Mouse (Mus musculus): ENCODE data around the gene Fgf12. TPM values are rescaled to one million over a fixed set of nuclear protein-coding genes. Genes with fewer than 3 reads are reported as not detected.

Gene Fgf12
- polyA plus RNA-seq, 1 experiment from 2014 or later, result 4.4 TPM

DNA sequence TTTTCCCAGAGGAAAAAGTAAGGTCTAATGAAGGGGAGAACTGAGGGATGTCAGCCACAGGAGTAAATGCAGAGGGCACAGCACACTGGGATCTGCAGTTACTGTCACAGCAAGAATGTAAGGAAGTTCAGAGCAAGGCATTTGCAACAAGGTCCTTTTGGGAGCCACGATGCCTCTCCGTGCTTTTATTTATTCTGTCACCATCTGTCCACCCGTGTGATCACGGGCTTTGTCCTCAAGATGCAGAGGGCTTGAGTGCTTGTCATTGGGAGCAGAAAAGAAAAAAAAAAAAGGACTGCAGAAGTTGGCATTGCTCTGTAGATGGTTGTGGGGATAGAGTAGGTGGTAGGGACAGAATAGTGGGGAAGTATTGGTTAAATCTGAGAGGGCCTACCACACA, 52.5 kb downstream of the Fgf12 start:
- Histone ChIP-seq H3K4me2 (replicated peaks; ENCODE audit: low read depth, low read length) (no peak overlapping the region), H3K9me3 (ENCODE audit: control insufficient read depth, low read depth, low read length) (no peaks in the 10 kb centered on the region), H3K36me3 (ENCODE audit: control insufficient read depth, insufficient read depth, low read length) (no peaks in the 10 kb centered on the region), H3K9ac (replicated peaks; ENCODE audit: low read depth, low read length) (no peak overlapping the region), H3K27ac (ENCODE audit: low read length) (no peak overlapping the region), H3K4me1 (ENCODE audit: control insufficient read depth, insufficient read depth, low read length) (no peaks in the 10 kb centered on the region), H3K27me3 (ENCODE audit: control insufficient read depth, insufficient read depth, low read length) (no peaks in the 10 kb centered on the region), H3K4me3 (ENCODE audit: low read depth, low read length) (no peak overlapping the region)
- 69% methylated on average over 4 of the region's 4 CpGs for WGBS
- no peak for ATAC-seq (ENCODE audit: insufficient number of reproducible peaks, insufficient read depth, low FRiP score, low read depth)

DNA sequence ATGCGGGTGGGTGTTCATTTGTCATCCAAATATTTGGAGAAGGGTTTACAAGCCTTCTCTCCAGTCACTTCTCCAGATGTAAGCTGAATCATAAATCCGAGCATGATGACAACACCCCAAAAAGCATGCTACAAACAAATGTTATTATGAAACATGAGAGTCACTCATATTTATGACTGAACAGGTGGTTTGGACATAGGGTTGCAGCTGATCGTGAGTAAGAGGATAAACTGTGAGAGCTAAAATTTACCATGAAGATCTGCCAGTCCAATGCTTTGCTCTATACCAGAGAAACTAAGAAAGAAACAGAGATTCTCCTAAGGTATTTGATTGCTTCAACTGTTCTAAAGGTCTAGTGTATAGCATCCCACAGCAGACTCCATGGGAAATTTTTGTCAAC, 56.0 kb downstream of the Fgf12 start:
- H3K27ac ChIP-seq (ENCODE audit: low read length), result no peak overlapping the region
- no peaks in the 10 kb centered on the region for H3K4me1 ChIP-seq (ENCODE audit: control insufficient read depth, insufficient read depth, low read length)
- no peaks in the 10 kb centered on the region for H3K36me3 ChIP-seq (ENCODE audit: control insufficient read depth, insufficient read depth, low read length)
- no peak overlapping the region for H3K4me3 ChIP-seq (ENCODE audit: low read depth, low read length)
- WGBS, result 57% methylated on average over 3 of the region's 3 CpGs
- no peaks in the 10 kb centered on the region for H3K27me3 ChIP-seq (ENCODE audit: control insufficient read depth, insufficient read depth, low read length)
- no peak for ATAC-seq (ENCODE audit: insufficient number of reproducible peaks, insufficient read depth, low FRiP score, low read depth)
- no peak overlapping the region for H3K4me2 ChIP-seq (replicated peaks; ENCODE audit: low read depth, low read length)
- H3K9me3 ChIP-seq (ENCODE audit: control insufficient read depth, low read depth, low read length), result no peaks in the 10 kb centered on the region
- no peak overlapping the region for H3K9ac ChIP-seq (replicated peaks; ENCODE audit: low read depth, low read length)

- H3K4me2 ChIP-seq (replicated peaks; ENCODE audit: low read depth, low read length), result no peak overlapping the region; the same call in 1 of the 2 replicates
- ATAC-seq (ENCODE audit: insufficient number of reproducible peaks, insufficient read depth, low FRiP score, low read depth), result no peak
- no peak overlapping the region for H3K4me3 ChIP-seq (ENCODE audit: low read depth, low read length)
- H3K27me3 ChIP-seq (ENCODE audit: control insufficient read depth, insufficient read depth, low read length), result no peaks in the 10 kb centered on the region
- no peaks in the 10 kb centered on the region for H3K9me3 ChIP-seq (ENCODE audit: control insufficient read depth, low read depth, low read length)
- H3K9ac ChIP-seq (replicated peaks; ENCODE audit: low read depth, low read length), result no peak overlapping the region
- H3K4me1 ChIP-seq (ENCODE audit: control insufficient read depth, insufficient read depth, low read length), result no peaks in the 10 kb centered on the region
- no peaks in the 10 kb centered on the region for H3K36me3 ChIP-seq (ENCODE audit: control insufficient read depth, insufficient read depth, low read length)
- H3K27ac ChIP-seq (ENCODE audit: low read length), result no peak overlapping the region
- 50% methylated on average over 15 of the region's 15 CpGs for WGBS
Observed at GRCm38 (mm10) chr16:28694113-28694899, 58.6 kb downstream of the Fgf12 start.

GRCm38 (mm10) chr16:28688861-28689385, 63.9 kb downstream of the Fgf12 start:
- H3K27me3 ChIP-seq (ENCODE audit: control insufficient read depth, insufficient read depth, low read length), result no peaks in the 10 kb centered on the region
- no peak overlapping the region for H3K4me2 ChIP-seq (replicated peaks; ENCODE audit: low read depth, low read length)
- no peaks in the 10 kb centered on the region for H3K36me3 ChIP-seq (ENCODE audit: control insufficient read depth, insufficient read depth, low read length)
- no peaks in the 10 kb centered on the region for H3K4me1 ChIP-seq (ENCODE audit: control insufficient read depth, insufficient read depth, low read length)
- WGBS, result 86% methylated on average over 9 of the region's 9 CpGs
- H3K27ac ChIP-seq (ENCODE audit: low read length), result no peak overlapping the region
- H3K9ac ChIP-seq (replicated peaks; ENCODE audit: low read depth, low read length), result no peak overlapping the region
- no peak overlapping the region for H3K4me3 ChIP-seq (ENCODE audit: low read depth, low read length)
- H3K9me3 ChIP-seq (ENCODE audit: control insufficient read depth, low read depth, low read length), result no peaks in the 10 kb centered on the region
- ATAC-seq (ENCODE audit: insufficient number of reproducible peaks, insufficient read depth, low FRiP score, low read depth), result no peak

DNA sequence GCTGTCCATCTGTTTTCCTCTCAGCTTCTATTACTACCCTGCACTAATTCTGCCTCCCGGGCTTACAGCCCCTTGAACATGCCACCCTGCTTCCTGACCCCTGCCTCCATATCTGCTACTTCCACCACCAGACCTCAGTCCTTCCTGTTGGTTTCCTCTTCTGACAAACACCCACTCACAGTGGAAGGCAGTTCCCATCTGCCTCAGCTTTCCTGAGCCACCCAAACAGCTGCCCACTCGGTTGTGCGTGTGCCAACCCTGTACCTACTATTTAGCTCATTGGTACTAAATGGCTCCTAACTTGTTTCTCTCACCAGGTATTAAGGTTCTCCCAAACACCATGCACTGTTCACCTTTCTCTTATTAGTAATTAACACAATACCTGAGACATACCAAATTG, 71.2 kb downstream of the Fgf12 start:
- no peaks in the 10 kb centered on the region for H3K27me3 ChIP-seq (ENCODE audit: control insufficient read depth, insufficient read depth, low read length)
- no peak overlapping the region for H3K27ac ChIP-seq (ENCODE audit: low read length)
- H3K9me3 ChIP-seq (ENCODE audit: control insufficient read depth, low read depth, low read length), result no peaks in the 10 kb centered on the region
- no peak for ATAC-seq (ENCODE audit: insufficient number of reproducible peaks, insufficient read depth, low FRiP score, low read depth)
- no peaks in the 10 kb centered on the region for H3K4me1 ChIP-seq (ENCODE audit: control insufficient read depth, insufficient read depth, low read length)
- no peak overlapping the region for H3K9ac ChIP-seq (replicated peaks; ENCODE audit: low read depth, low read length)
- 84% methylated on average over 3 of the region's 3 CpGs for WGBS
- H3K4me3 ChIP-seq (ENCODE audit: low read depth, low read length), result no peak overlapping the region
- H3K4me2 ChIP-seq (replicated peaks; ENCODE audit: low read depth, low read length), result no peak overlapping the region
- H3K36me3 ChIP-seq (ENCODE audit: control insufficient read depth, insufficient read depth, low read length), result no peaks in the 10 kb centered on the region

GRCm38 (mm10) chr16:28668815-28669347, 84.0 kb downstream of the Fgf12 start:
- 80% methylated on average over 5 of the region's 5 CpGs for WGBS
- no peak overlapping the region for H3K9ac ChIP-seq (replicated peaks; ENCODE audit: low read depth, low read length)
- no peak overlapping the region for H3K4me3 ChIP-seq (ENCODE audit: low read depth, low read length)
- H3K27ac ChIP-seq (ENCODE audit: low read length), result no peak overlapping the region
- no peaks in the 10 kb centered on the region for H3K4me1 ChIP-seq (ENCODE audit: control insufficient read depth, insufficient read depth, low read length)
- no peak for ATAC-seq (ENCODE audit: insufficient number of reproducible peaks, insufficient read depth, low FRiP score, low read depth)
- H3K27me3 ChIP-seq (ENCODE audit: control insufficient read depth, insufficient read depth, low read length), result no peaks in the 10 kb centered on the region
- H3K4me2 ChIP-seq (replicated peaks; ENCODE audit: low read depth, low read length), result no peak overlapping the region
- H3K36me3 ChIP-seq (ENCODE audit: control insufficient read depth, insufficient read depth, low read length), result no peaks in the 10 kb centered on the region
- H3K9me3 ChIP-seq (ENCODE audit: control insufficient read depth, low read depth, low read length), result no peaks in the 10 kb centered on the region

GRCm38 (mm10) chr16:28652640-28653039, 100.2 kb downstream of the Fgf12 start:
- no peak overlapping the region for H3K4me2 ChIP-seq (replicated peaks; ENCODE audit: low read depth, low read length)
- H3K9ac ChIP-seq (replicated peaks; ENCODE audit: low read depth, low read length), result no peak overlapping the region
- H3K4me3 ChIP-seq (ENCODE audit: low read depth, low read length), result no peak overlapping the region
- H3K4me1 ChIP-seq (ENCODE audit: control insufficient read depth, insufficient read depth, low read length), result no peaks in the 10 kb centered on the region
- H3K27me3 ChIP-seq (ENCODE audit: control insufficient read depth, insufficient read depth, low read length), result no peaks in the 10 kb centered on the region
- no peaks in the 10 kb centered on the region for H3K9me3 ChIP-seq (ENCODE audit: control insufficient read depth, low read depth, low read length)
- no peak for ATAC-seq (ENCODE audit: insufficient number of reproducible peaks, insufficient read depth, low FRiP score, low read depth)
- 89% methylated on average over 10 of the region's 10 CpGs for WGBS
- H3K27ac ChIP-seq (ENCODE audit: low read length), result no peak overlapping the region
- no peaks in the 10 kb centered on the region for H3K36me3 ChIP-seq (ENCODE audit: control insufficient read depth, insufficient read depth, low read length)

GRCm38 (mm10) chr16:28650589-28650988, 102.3 kb downstream of the Fgf12 start:
- Histone ChIP-seq H3K27ac (ENCODE audit: low read length) (no peak overlapping the region), H3K4me3 (ENCODE audit: low read depth, low read length) (no peak overlapping the region), H3K4me1 (ENCODE audit: control insufficient read depth, insufficient read depth, low read length) (no peaks in the 10 kb centered on the region), H3K27me3 (ENCODE audit: control insufficient read depth, insufficient read depth, low read length) (no peaks in the 10 kb centered on the region), H3K4me2 (replicated peaks; ENCODE audit: low read depth, low read length) (no peak overlapping the region), H3K9me3 (ENCODE audit: control insufficient read depth, low read depth, low read length) (no peaks in the 10 kb centered on the region), H3K9ac (replicated peaks; ENCODE audit: low read depth, low read length) (no peak overlapping the region), H3K36me3 (ENCODE audit: control insufficient read depth, insufficient read depth, low read length) (no peaks in the 10 kb centered on the region)
- ATAC-seq (ENCODE audit: insufficient number of reproducible peaks, insufficient read depth, low FRiP score, low read depth), result no peak
- WGBS, result 58% methylated on average over 3 of the region's 3 CpGs
